11 mouse cellular contexts compared by ENCODE assay signal in the genomic region with DNA sequence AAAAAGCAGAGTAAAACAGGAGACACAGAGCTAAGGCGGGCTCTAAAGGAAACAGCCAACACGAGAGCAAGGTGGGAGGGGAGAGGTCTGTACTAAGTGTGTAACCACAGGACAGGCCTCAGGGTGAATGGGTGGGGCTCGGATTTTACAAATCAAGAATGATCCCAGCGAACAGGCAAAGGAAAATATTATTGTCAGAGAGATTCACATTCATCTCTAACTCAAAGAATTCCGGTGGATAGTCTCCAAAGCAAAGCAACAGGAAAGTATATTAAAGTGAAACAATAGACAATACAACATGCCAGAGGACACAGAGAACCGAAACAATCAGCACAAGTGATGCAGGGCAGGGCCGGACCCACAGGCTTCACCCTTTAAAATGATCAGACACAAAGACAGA.
"Had no signal": no experiment of that assay in that cellular context is flagged by ENCODE, and none has a peak within 500 bp of the region (broad histone marks: within the 10 kb centered on the region; RNA-seq: fewer than 3 reads in every experiment).

No protein-coding gene starts in this region.

- H3K4me2 ChIP-seq: limb, embryonic 15.5 days; liver, embryonic 12.5 days; midbrain, embryonic 13.5 days; neural tube, embryonic 15.5 days had no signal

- H3K36me3 ChIP-seq: limb, embryonic 15.5 days; liver, embryonic 12.5 days; neural tube, embryonic 15.5 days had no signal

- H3K4me1 ChIP-seq: limb, embryonic 15.5 days had no signal

- DNase-seq: kidney, postnatal 25 days; layer of hippocampus, adult 9-11 months; layer of hippocampus, postnatal 36 days; right cerebral cortex, adult 18-20 months; right cerebral cortex, postnatal 25 days; thymus, postnatal 36 days had no signal

- H3K9me3 ChIP-seq: limb, embryonic 15.5 days; liver, embryonic 12.5 days; neural tube, embryonic 15.5 days had no signal

- H3K27me3 ChIP-seq: limb, embryonic 15.5 days; liver, embryonic 12.5 days; midbrain, embryonic 13.5 days; neural tube, embryonic 15.5 days had no signal

- H3K4me3 ChIP-seq: limb, embryonic 15.5 days; liver, embryonic 12.5 days; midbrain, embryonic 13.5 days; neural tube, embryonic 15.5 days had no signal

- H3K9ac ChIP-seq: limb, embryonic 15.5 days; liver, embryonic 12.5 days; midbrain, embryonic 13.5 days; neural tube, embryonic 15.5 days had no signal

- H3K27ac ChIP-seq: limb, embryonic 15.5 days; liver, embryonic 12.5 days; macrophage; midbrain, embryonic 13.5 days; neural tube, embryonic 15.5 days had no signal

- ATAC-seq: liver, embryonic 12.5 days; midbrain, embryonic 13.5 days had no signal
